Mouse (Mus musculus) embryonic facial prominence, embryonic 13.5 days (tissue): ENCODE data around the gene Gbx1. TPM values are rescaled to one million over a fixed set of nuclear protein-coding genes. Genes with fewer than 3 reads are reported as not detected.

Source experiments
- ATAC-seq: fragments of 200-750 bp; cut with Nextera tagmentation; 2 replicates; pipeline ENCODE4 v1.8.0; 2017; ENCODE audit warnings: low read depth; ENCODE audit not compliant: insufficient number of reproducible peaks, insufficient read depth, low FRiP score, low TSS enrichment
- H3K27ac ChIP-seq: fragments of 300-500 bp; sonication (generic); 2 replicates; pipeline ENCODE4 v1.5.1; 2015; ENCODE audit warnings: moderate library complexity, mild to moderate bottlenecking, inconsistent platforms
- H3K27me3 ChIP-seq: fragments of 300-500 bp; sonication (generic); 2 replicates; pipeline ENCODE4 v1.6.1; 2015; ENCODE audit warnings: mild to moderate bottlenecking, inconsistent platforms
- H3K36me3 ChIP-seq: fragments of 300-500 bp; sonication (generic); 2 replicates; pipeline ENCODE4 v1.6.1; 2015; ENCODE audit warnings: mild to moderate bottlenecking, inconsistent platforms
- H3K4me1 ChIP-seq: fragments of 300-500 bp; sonication (generic); 2 replicates; pipeline ENCODE4 v1.6.1; 2015; ENCODE audit warnings: inconsistent platforms
- H3K4me2 ChIP-seq: fragments of 300-500 bp; sonication (generic); 2 replicates; pipeline ENCODE4 v1.6.1; 2015; ENCODE audit warnings: moderate library complexity, mild to moderate bottlenecking, inconsistent platforms
- H3K4me3 ChIP-seq: fragments of 300-500 bp; sonication (generic); 2 replicates; pipeline ENCODE4 v1.5.1; 2015; ENCODE audit warnings: mild to moderate bottlenecking, inconsistent platforms
- H3K9ac ChIP-seq: fragments of 300-500 bp; sonication (generic); 2 replicates; pipeline ENCODE4 v1.6.1; 2015; ENCODE audit warnings: mild to moderate bottlenecking, inconsistent platforms
- H3K9me3 ChIP-seq: fragments of 300-500 bp; sonication (generic); 2 replicates; pipeline ENCODE4 v1.6.1; 2016; ENCODE audit warnings: inconsistent platforms
- WGBS: fragments of 180-500 bp; shearing (Covaris S2); methylation state at CpG from one replicate; pipeline ENCODE4 v1.1.7; 2015; ENCODE audit warnings: mixed read lengths; 5-methylcytosine and 5-hydroxymethylcytosine counted together
- polyA plus RNA-seq: library from polyadenylated mRNA; unstranded; fragments of >200 nt; fragmentation: Nextera tagmentation; extraction: Ambion mirVana; gene quantifications from 2 replicates; pipeline ENCODE4 v1.2.1, GENCODE M21; 2015

Gene Gbx1
- polyA plus RNA-seq, 1 experiment from 2014 or later, result 0.11 TPM

DNA sequence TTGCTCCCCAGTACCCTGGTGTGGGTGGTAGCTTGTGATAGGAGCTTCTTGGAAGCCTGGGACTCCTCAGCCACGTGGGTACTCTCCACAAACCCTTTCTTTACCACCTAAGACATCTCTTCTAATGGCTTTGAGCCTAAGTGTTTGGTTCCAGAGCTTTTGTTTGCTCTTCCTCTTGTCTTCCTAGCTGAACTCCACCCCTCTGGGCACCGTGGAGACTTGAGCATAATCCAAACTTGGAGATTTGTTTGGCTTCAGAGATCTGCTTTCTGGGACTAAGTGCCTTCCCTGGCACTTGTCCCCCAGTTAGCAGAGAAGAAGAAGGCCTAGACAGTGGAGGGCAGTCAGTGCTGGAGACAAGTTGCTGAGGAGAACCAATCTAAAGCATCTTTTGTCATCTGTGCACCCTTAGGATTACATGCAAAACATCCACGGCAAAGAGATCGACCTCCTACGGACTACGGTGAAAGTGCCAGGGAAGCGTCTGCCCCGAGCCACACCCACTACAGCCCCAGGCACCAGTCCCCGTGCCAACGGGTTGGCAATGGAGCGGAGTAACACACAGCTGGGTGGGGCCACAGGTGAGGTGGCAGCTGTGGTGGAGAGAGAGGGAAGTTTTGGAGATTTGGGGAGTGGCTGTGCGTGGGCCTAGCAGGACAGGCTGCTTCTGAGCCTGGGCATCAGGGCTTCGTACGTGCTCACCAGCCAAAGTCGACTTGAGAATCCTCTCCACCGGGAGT lies 34.3 kb downstream of the Gbx1 start:
- H3K9ac ChIP-seq, result no peak overlapping the region
- no peak overlapping the region for H3K4me3 ChIP-seq
- peaks cover 98% of the 10 kb centered on the region for H3K36me3 ChIP-seq
- H3K9me3 ChIP-seq, result no peaks in the 10 kb centered on the region
- ATAC-seq, result no peak
- WGBS, result 83% methylated on average over 16 of the region's 16 CpGs
- H3K27ac ChIP-seq, result no peak overlapping the region
- no peak overlapping the region for H3K4me2 ChIP-seq
- H3K27me3 ChIP-seq, result no peaks in the 10 kb centered on the region
- H3K4me1 ChIP-seq, result peaks cover 7% of the 10 kb centered on the region

DNA sequence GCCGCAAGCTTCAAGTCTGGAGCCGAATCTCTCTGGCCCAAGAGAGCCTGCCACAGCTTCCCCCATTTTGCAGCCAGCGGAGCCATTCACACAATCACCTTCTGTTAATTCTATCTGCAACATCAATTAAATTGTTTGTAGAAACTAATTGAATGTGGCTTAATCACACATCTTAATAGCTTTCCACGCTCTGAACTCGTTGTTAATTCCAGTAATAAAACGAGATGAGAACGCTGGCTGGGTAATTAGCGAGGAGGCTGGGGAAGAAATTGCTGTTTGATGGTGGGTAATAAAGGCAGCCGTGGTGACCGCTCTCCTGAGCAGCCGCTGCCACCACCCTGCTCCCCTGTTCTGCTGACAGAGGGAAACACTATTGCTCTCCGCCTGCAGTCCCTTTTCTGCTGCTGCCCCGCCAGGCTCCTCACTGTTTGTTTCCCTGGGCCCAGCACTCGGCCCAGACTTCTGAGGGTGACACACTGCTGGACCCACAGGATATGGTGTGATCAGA lies 36.5 kb downstream of the Gbx1 start:
- ATAC-seq, result no peak
- Histone ChIP-seq H3K9ac (no peak overlapping the region), H3K36me3 (peaks cover 89% of the 10 kb centered on the region), H3K4me2 (no peak overlapping the region), H3K27ac (no peak overlapping the region), H3K4me1 (peaks cover 8% of the 10 kb centered on the region), H3K4me3 (no peak overlapping the region), H3K27me3 (no peaks in the 10 kb centered on the region), H3K9me3 (no peaks in the 10 kb centered on the region)
- 82% methylated on average over 14 of the region's 14 CpGs for WGBS

DNA sequence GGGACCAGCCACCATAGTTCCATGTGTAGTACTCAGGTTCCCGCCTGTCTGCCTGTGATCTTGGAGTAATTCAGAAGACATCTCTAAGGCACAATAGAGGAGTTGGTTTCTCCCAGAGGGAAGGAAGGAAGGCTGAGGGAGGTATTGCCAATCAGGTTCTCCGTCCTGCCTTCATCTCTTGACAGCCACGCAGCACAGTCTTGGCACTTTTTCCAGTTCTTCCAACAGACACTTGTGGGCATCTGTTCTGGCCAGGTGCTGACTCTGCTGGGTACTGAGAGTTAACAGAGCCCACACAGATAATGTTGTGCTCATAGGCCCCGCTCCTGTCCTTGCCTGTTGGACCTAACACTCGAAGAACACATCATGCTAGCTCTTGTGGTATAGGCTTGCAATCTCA lies 40.3 kb downstream of the Gbx1 start:
- peaks cover 28% of the 10 kb centered on the region for H3K4me1 ChIP-seq
- 84% methylated on average over 5 of the region's 5 CpGs for WGBS
- H3K4me3 ChIP-seq, result no peak overlapping the region
- no peak for ATAC-seq
- no peak overlapping the region for H3K4me2 ChIP-seq
- H3K27me3 ChIP-seq, result 0 out of 2 replicates have a peak, but pooled peaks cover 8% of the 10 kb centered on the region
- H3K9me3 ChIP-seq, result no peaks in the 10 kb centered on the region
- H3K9ac ChIP-seq, result no peak overlapping the region
- H3K36me3 ChIP-seq, result peaks cover 86% of the 10 kb centered on the region
- H3K27ac ChIP-seq, result no peak overlapping the region

DNA sequence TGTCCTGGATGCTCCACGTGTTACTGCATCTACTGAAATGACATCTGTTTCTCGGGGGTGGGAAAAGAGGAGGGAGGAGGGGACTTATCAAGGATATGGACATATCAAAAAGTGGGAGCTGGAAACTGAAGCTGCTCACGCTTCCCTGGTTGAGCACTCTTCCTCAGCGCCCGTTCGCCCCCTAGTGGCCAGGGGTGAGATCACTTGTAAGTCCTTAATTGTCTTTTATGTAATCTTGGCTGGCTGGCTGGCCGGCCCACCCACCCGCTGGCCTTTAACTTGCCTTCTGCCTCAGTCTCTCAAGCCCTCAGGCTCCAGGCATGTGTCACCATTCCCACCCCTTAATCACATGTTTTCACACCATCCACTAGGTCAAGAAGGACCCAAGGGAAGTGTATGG lies 40.9 kb downstream of the Gbx1 start:
- no peak overlapping the region for H3K4me2 ChIP-seq
- no peak for ATAC-seq
- H3K9me3 ChIP-seq, result no peaks in the 10 kb centered on the region
- 0 out of 2 replicates have a peak, but pooled peaks cover 8% of the 10 kb centered on the region for H3K27me3 ChIP-seq
- no peak overlapping the region for H3K27ac ChIP-seq
- H3K4me1 ChIP-seq, result peaks cover 32% of the 10 kb centered on the region
- H3K9ac ChIP-seq, result no peak overlapping the region
- peaks cover 85% of the 10 kb centered on the region for H3K36me3 ChIP-seq
- H3K4me3 ChIP-seq, result no peak overlapping the region
- WGBS, result 3% methylated on average over 8 of the region's 8 CpGs

DNA sequence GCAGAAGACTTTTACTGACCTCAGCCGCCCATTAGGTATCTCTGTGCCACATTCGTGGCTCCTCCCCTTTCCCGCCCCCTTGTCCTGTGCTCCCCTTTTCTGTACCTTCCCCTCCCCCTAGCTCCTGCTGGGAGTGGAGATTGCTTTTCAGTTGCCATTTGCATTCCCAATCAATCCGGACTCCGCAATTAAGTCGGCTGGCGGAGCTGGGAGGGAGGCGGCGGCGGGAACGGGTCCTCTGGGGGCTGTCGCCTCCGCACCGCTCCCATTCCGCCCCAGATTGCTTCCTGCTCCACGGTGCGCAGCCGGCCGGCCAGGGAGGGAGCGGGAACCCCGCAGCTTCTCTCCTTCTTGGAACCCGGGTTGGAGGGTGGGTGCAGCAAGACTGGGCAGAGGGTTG lies 42.0 kb downstream of the Gbx1 start:
- Histone ChIP-seq H3K27me3 (0 out of 2 replicates have a peak, but pooled peaks cover 8% of the 10 kb centered on the region), H3K4me1 (peaks cover 32% of the 10 kb centered on the region), H3K4me2 (peak overlapping the region; percentile 30; the same call in 1 of the 2 replicates), H3K36me3 (peaks cover 85% of the 10 kb centered on the region), H3K9me3 (no peaks in the 10 kb centered on the region), H3K9ac (0 out of 2 replicates have a peak overlapping the region, but pooled peaks have one; percentile 44), H3K4me3 (no peak overlapping the region), H3K27ac (no peak overlapping the region)
- 25% methylated on average over 21 of the region's 22 CpGs for WGBS
- no peak for ATAC-seq

DNA sequence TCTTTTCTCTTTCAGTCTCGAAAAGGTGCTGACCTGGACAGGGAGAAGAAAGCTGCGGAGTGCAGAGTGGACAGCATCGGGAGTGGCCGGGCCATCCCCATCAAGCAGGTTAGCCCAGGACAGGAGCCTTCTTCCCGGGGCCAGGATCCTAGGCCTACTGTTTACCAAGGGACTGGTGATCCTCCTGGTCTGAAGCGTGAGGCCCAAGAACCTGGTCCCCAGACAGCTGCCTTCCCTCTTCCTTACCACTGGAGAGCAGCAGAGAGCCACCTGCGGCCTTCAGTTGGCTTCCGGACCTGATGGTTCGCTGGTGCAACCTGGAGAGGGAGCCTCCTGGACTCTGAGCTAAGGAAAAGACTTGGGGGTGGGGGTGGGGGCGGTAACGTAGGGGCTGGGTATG lies 43.7 kb downstream of the Gbx1 start:
- 0 out of 2 replicates have a peak, but pooled peaks cover 8% of the 10 kb centered on the region for H3K27me3 ChIP-seq
- peaks cover 85% of the 10 kb centered on the region for H3K36me3 ChIP-seq
- H3K4me1 ChIP-seq, result peaks cover 32% of the 10 kb centered on the region
- 23% methylated on average over 11 of the region's 11 CpGs for WGBS
- no peak overlapping the region for H3K4me2 ChIP-seq
- H3K9ac ChIP-seq, result no peak overlapping the region
- no peak for ATAC-seq
- no peak overlapping the region for H3K4me3 ChIP-seq
- H3K9me3 ChIP-seq, result no peaks in the 10 kb centered on the region
- H3K27ac ChIP-seq, result no peak overlapping the region

DNA sequence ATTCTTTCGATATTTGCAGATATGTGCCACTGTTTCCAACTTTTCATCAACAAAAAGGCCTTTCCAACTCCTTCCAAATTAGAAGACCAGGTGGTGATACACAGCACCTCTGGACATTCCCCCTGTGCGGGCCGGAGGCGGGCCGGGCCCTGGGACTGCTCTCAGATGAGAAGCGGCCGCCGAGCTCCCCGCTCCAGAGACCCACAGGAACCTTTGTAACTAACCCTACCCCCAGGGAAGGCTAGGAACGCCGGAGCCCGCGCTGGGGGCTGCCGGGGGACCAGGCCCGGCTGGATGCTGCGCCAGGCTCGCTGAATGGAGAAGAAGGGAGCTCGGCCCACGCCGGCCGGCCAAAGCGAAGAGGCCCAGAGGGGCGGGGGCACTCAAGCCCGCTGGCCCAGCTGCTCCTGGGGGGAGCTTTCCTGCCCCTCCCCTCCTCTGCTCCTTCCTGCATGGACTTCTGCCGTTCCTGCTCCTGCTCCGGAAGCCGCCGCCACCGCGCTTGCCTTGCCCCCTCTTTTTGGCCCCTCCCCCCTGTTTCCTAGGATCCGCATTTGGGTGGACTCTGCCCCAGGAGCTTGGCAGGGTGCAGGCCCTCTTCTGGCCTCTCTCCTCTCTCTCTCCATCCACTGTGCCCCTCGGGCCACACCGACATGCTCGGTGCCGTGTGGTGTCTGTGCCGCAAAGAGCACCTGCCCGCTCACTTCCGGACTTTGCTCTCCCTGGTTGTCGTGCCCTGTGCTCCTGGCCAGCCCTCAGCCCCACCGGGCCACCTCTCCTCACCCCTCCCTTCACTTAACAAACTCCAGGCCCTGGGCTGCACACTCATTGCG lies 44.5 kb downstream of the Gbx1 start:
- 42% methylated on average over 41 of the region's 41 CpGs for WGBS
- H3K9ac ChIP-seq, result peak overlapping the region; percentile 54
- H3K9me3 ChIP-seq, result no peaks in the 10 kb centered on the region
- H3K36me3 ChIP-seq, result peaks cover 85% of the 10 kb centered on the region
- no peak for ATAC-seq
- no peak overlapping the region for H3K4me3 ChIP-seq
- H3K4me2 ChIP-seq, result no peak overlapping the region
- H3K27ac ChIP-seq, result no peak overlapping the region
- 0 out of 2 replicates have a peak, but pooled peaks cover 8% of the 10 kb centered on the region for H3K27me3 ChIP-seq
- peaks cover 32% of the 10 kb centered on the region for H3K4me1 ChIP-seq

DNA sequence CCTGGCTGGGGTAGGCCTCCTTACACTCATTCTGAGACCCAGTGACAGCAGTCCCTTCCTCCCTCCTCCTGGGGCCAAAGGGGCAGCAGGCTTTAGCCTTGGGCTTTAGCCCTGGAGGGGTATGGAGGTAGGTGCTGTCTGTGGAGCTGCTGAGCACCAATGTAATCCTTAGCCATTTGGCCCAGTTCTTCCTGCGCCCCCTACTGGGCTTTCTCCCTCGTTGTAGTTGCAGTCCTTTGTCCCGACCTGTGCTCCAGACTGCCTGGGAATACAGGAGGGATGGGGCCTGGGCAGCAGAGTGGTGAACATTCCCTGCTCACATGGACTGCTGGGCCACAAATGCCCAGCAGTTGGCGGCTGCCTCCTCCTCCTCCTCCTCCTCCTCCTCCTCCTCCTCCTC lies 45.4 kb downstream of the Gbx1 start:
- Histone ChIP-seq H3K4me3 (no peak overlapping the region), H3K4me2 (no peak overlapping the region), H3K4me1 (peaks cover 36% of the 10 kb centered on the region), H3K27me3 (0 out of 2 replicates have a peak, but pooled peaks cover 8% of the 10 kb centered on the region), H3K9ac (no peak overlapping the region), H3K27ac (no peak overlapping the region), H3K36me3 (peaks cover 85% of the 10 kb centered on the region), H3K9me3 (no peaks in the 10 kb centered on the region)
- WGBS, result 6% methylated on average over 4 of the region's 4 CpGs
- ATAC-seq, result no peak

DNA sequence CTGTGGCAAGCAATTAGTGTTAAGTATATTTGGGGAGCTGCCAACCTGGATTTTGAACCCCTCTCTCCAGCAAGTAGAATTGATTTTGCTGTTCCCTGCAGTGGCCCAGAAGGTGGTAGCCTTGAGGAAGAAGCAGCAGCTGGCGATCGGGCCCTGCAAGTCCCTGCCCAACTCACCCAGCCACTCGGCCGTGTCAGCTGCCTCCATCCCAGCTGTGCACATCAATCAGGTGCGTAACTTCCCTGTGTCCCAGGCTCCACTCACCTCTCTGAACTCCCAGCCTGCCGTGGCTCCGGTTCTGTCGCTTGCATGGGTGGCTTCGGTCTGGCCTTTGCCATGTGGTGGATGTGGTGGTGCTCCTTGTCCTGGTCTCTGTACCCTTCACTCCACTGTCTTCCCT lies 49.1 kb downstream of the Gbx1 start:
- Histone ChIP-seq H3K27me3 (peaks cover 30% of the 10 kb centered on the region), H3K4me3 (no peak overlapping the region), H3K36me3 (peaks cover 73% of the 10 kb centered on the region), H3K9ac (no peak overlapping the region), H3K9me3 (no peaks in the 10 kb centered on the region), H3K4me1 (peaks cover 52% of the 10 kb centered on the region), H3K4me2 (no peak overlapping the region), H3K27ac (no peak overlapping the region)
- 91% methylated on average over 9 of the region's 9 CpGs for WGBS
- ATAC-seq, result no peak

DNA sequence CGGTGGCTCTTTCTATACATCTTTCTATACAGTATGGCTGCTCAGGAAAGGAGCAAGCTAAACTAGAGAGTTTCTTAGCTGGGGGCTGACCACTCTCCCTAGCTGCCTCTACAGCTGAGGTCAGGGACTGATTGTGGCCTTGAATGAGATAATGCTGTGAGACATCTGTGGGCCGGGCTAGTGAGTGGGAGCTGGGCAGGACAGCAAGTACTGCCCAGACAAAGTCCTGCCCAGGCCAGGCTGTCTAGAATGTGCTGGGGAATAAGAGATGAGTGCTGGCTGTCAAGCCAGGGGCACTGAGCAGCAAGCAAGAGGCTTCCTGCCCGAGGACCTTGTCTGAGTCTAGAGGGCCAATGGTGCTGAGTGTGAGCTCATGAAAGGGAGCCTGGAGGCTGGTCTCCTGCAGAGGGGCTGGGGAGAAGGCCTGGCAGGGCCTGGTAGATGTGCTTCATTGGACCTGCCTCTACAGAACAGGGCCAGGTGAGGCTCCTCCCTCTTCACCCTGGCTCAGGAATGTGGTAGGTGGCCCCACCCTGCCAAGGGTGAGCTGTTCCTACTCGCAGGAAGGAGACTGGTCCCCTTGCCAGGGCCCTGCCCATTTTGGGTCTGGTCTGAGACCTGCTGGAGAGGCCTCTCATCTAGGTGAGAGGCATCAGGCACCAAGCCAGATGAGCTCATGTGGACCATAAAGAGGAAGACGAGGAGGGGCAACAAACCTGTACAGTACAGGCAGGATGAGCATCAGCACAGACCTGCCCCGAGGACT lies 51.3 kb downstream of the Gbx1 start:
- Histone ChIP-seq H3K4me2 (peak overlapping the region; percentile 80), H3K27me3 (peaks cover 30% of the 10 kb centered on the region), H3K36me3 (peaks cover 54% of the 10 kb centered on the region), H3K9me3 (no peaks in the 10 kb centered on the region), H3K4me3 (peak overlapping the region; percentile 53), H3K9ac (peak overlapping the region; percentile 76), H3K27ac (no peak overlapping the region), H3K4me1 (peaks cover 54% of the 10 kb centered on the region)
- no peak; the same call in 1 of the 2 replicates for ATAC-seq
- 53% methylated on average over 6 of the region's 6 CpGs for WGBS

DNA sequence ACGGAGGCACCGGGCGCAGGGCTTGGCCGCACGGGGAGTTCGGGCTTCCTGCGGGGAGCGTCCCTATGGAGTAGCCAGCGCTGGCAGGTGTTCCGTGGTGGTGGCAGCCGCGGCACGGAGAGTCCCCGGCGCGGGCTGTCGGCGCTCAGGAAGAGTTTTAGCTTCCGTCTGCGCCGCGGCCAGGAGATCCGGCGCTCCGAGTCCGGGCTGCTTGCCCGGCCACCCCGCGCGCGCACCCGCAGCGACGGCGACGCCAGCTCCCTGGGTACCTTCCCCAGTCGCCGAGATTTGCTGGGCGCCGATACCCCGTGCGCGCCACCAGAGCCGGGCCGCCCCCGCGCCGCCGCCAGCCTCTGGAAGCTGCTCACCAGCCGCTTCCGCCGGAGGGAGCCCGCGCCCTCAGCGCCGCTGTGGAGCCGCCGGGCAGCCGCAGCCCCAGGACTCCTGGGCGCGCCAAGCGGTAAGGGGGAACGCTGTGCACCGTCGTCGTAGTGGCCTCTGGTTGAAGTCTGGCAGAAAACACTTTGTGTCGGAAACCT lies 52.2 kb downstream of the Gbx1 start:
- H3K4me3 ChIP-seq, result peak overlapping the region; percentile 53
- WGBS, result 3% methylated on average over 67 of the region's 67 CpGs
- peak overlapping the region; percentile 80 for H3K27ac ChIP-seq
- peak overlapping the region; percentile 76 for H3K9ac ChIP-seq
- H3K27me3 ChIP-seq, result peaks cover 30% of the 10 kb centered on the region
- ATAC-seq, result no peak
- H3K9me3 ChIP-seq, result no peaks in the 10 kb centered on the region
- H3K36me3 ChIP-seq, result peaks cover 46% of the 10 kb centered on the region
- H3K4me1 ChIP-seq, result peaks cover 54% of the 10 kb centered on the region
- H3K4me2 ChIP-seq, result peak overlapping the region; percentile 80
